18 mouse cellular contexts compared by ENCODE assay signal in genomic region chr17:29837441-29837840, GRCm38 (mm10).
A peak's percentile ranks its signal among the peaks of the same experiment; 100 is the strongest.
DNase-seq lines count a peak whose midpoint lies in the region; ATAC-seq and TF ChIP-seq lines count a peak whose summit lies in the region.
"Had no signal": no experiment of that assay in that cellular context is flagged by ENCODE, and none has a peak within 500 bp of the region (broad histone marks: within the 10 kb centered on the region; RNA-seq: fewer than 3 reads in every experiment).

No protein-coding gene starts in this region.

- 69% methylated on average over 8 of the region's 8 CpGs for WGBS in hindbrain, embryonic 10.5 days
- 67% methylated on average over 8 of the region's 8 CpGs for WGBS in hindbrain, postnatal 0 days
- WGBS in neural tube, embryonic 13.5 days = 71% methylated on average over 8 of the region's 8 CpGs
- WGBS in neural tube, embryonic 15.5 days = 75% methylated on average over 8 of the region's 8 CpGs
- WGBS in limb, embryonic 12.5 days = 59% methylated on average over 8 of the region's 8 CpGs

- no peak for ATAC-seq in hindbrain, postnatal 0 days
- no peak for ATAC-seq in neural tube, embryonic 13.5 days (ENCODE audit: low read depth)
- ATAC-seq in neural tube, embryonic 15.5 days (ENCODE audit: low FRiP score) = no peak
- no peak for ATAC-seq in limb, embryonic 12.5 days (ENCODE audit: insufficient number of reproducible peaks, insufficient read depth, low FRiP score, low TSS enrichment, low read depth)

- no peak overlapping the region for H3K4me3 ChIP-seq in hindbrain, embryonic 10.5 days
- H3K4me3 ChIP-seq in hindbrain, postnatal 0 days (ENCODE audit: low read length) = no peak overlapping the region
- no peak overlapping the region for H3K4me3 ChIP-seq in neural tube, embryonic 13.5 days
- no peak overlapping the region for H3K4me3 ChIP-seq in neural tube, embryonic 15.5 days (replicated peaks)
- no peak overlapping the region for H3K4me3 ChIP-seq in limb, embryonic 12.5 days (replicated peaks)
- H3K4me3 ChIP-seq: heart, embryonic 13.5 days; limb, embryonic 13.5 days; liver, embryonic 15.5 days had no signal

- H3K36me3 ChIP-seq in hindbrain, embryonic 10.5 days = no peaks in the 10 kb centered on the region; the same call in 1 of the 2 replicates
- H3K36me3 ChIP-seq in hindbrain, postnatal 0 days (ENCODE audit: insufficient read depth, low read length) = peaks cover 3% of the 10 kb centered on the region; the same call in 1 of the 2 replicates
- no peaks in the 10 kb centered on the region; the same call in 1 of the 2 replicates for H3K36me3 ChIP-seq in neural tube, embryonic 13.5 days
- H3K36me3 ChIP-seq in neural tube, embryonic 15.5 days = no peaks in the 10 kb centered on the region
- H3K36me3 ChIP-seq in limb, embryonic 12.5 days = 0 out of 2 replicates have a peak, but pooled peaks cover 2% of the 10 kb centered on the region
- H3K36me3 ChIP-seq: heart, embryonic 13.5 days; limb, embryonic 13.5 days; liver, embryonic 15.5 days had no signal

- H3K9ac ChIP-seq in hindbrain, postnatal 0 days (replicated peaks; ENCODE audit: low read length) = no peak overlapping the region
- H3K9ac ChIP-seq in neural tube, embryonic 13.5 days = no peak overlapping the region
- H3K9ac ChIP-seq in neural tube, embryonic 15.5 days (replicated peaks) = no peak overlapping the region
- H3K9ac ChIP-seq in limb, embryonic 12.5 days (replicated peaks) = no peak overlapping the region
- H3K9ac ChIP-seq: heart, embryonic 13.5 days; limb, embryonic 13.5 days; liver, embryonic 15.5 days had no signal

- H3K4me1 ChIP-seq in hindbrain, embryonic 10.5 days (replicated peaks) = peaks cover 41% of the 10 kb centered on the region
- H3K4me1 ChIP-seq in hindbrain, postnatal 0 days (ENCODE audit: insufficient read depth, low read length) = peaks cover 11% of the 10 kb centered on the region; the same call in 1 of the 2 replicates
- H3K4me1 ChIP-seq in neural tube, embryonic 13.5 days (replicated peaks) = peaks cover 53% of the 10 kb centered on the region
- H3K4me1 ChIP-seq in neural tube, embryonic 15.5 days = peaks cover 19% of the 10 kb centered on the region
- peaks cover 42% of the 10 kb centered on the region for H3K4me1 ChIP-seq in limb, embryonic 12.5 days (replicated peaks)

- peaks cover 24% of the 10 kb centered on the region for H3K27me3 ChIP-seq in hindbrain, embryonic 10.5 days (ENCODE audit: insufficient read depth, poor library complexity, severe bottlenecking)
- H3K27me3 ChIP-seq in hindbrain, postnatal 0 days (ENCODE audit: insufficient read depth, low read length) = no peaks in the 10 kb centered on the region
- no peaks in the 10 kb centered on the region for H3K27me3 ChIP-seq in neural tube, embryonic 13.5 days
- H3K27me3 ChIP-seq in neural tube, embryonic 15.5 days (replicated peaks) = no peaks in the 10 kb centered on the region
- H3K27me3 ChIP-seq in limb, embryonic 12.5 days = peaks cover 3% of the 10 kb centered on the region; the same call in 1 of the 2 replicates
- H3K27me3 ChIP-seq: limb, embryonic 13.5 days had no signal

- H3K27ac ChIP-seq in hindbrain, embryonic 10.5 days = peak overlapping the region; percentile 36
- no peak overlapping the region for H3K27ac ChIP-seq in hindbrain, postnatal 0 days
- H3K27ac ChIP-seq in neural tube, embryonic 13.5 days (replicated peaks) = peak overlapping the region; percentile 49; the same call in 1 of the 2 replicates
- no peak overlapping the region for H3K27ac ChIP-seq in neural tube, embryonic 15.5 days (replicated peaks)
- 0 out of 2 replicates have a peak overlapping the region, but pooled peaks have one; percentile 31 for H3K27ac ChIP-seq in limb, embryonic 12.5 days
- H3K27ac ChIP-seq: heart, embryonic 13.5 days; limb, embryonic 13.5 days; liver, embryonic 15.5 days had no signal

- no peak for DNase-seq in hindbrain, embryonic 10.5 days (ENCODE audit: low spot score)
- DNase-seq in hindbrain, postnatal 0 days (ENCODE audit: low spot score) = no peak
- DNase-seq in thymus, postnatal 0 days (ENCODE audit: low spot score) = no peak
- DNase-seq in layer of hippocampus, adult 11-12 months (ENCODE audit: low spot score) = no peak
- DNase-seq in ovary, adult 18-20 months (ENCODE audit: low spot score) = no peak
- DNase-seq: adrenal gland, postnatal 10 days; cerebellum, adult 2 months; gastrocnemius, postnatal 36 days; heart, postnatal 4 days; kidney, adult 18-20 months; kidney, postnatal 36 days; lung, postnatal 10 days had no signal

- H3K4me2 ChIP-seq in hindbrain, postnatal 0 days (ENCODE audit: low read depth, low read length) = no peak overlapping the region
- H3K4me2 ChIP-seq in neural tube, embryonic 13.5 days = no peak overlapping the region
- no peak overlapping the region for H3K4me2 ChIP-seq in neural tube, embryonic 15.5 days
- H3K4me2 ChIP-seq in limb, embryonic 12.5 days = no peak overlapping the region
- H3K4me2 ChIP-seq: heart, embryonic 13.5 days; limb, embryonic 13.5 days; liver, embryonic 15.5 days had no signal

- no peaks in the 10 kb centered on the region for H3K9me3 ChIP-seq in hindbrain, embryonic 10.5 days
- H3K9me3 ChIP-seq in hindbrain, postnatal 0 days (ENCODE audit: low read length) = no peaks in the 10 kb centered on the region
- no peaks in the 10 kb centered on the region for H3K9me3 ChIP-seq in neural tube, embryonic 13.5 days
- no peaks in the 10 kb centered on the region for H3K9me3 ChIP-seq in neural tube, embryonic 15.5 days (replicated peaks)
- no peaks in the 10 kb centered on the region for H3K9me3 ChIP-seq in limb, embryonic 12.5 days
- H3K9me3 ChIP-seq: heart, embryonic 13.5 days; limb, embryonic 13.5 days; liver, embryonic 15.5 days had no signal

- no peak for TF ChIP-seq CTCF in hindbrain, postnatal 0 days (IDR thresholded peaks at IDR 0.05; ENCODE audit: low read depth)

Comparison
In these comparisons a context has a peak if more than half of its experiments do, and no peak if none do; other contexts are left out.
1. H3K27ac ChIP-seq: peak in hindbrain, embryonic 10.5 days (single experiment), neural tube, embryonic 13.5 days (single experiment) and limb, embryonic 12.5 days (single experiment); none in hindbrain, postnatal 0 days (single experiment) and neural tube, embryonic 15.5 days (single experiment).